Mouse (Mus musculus) hindbrain, embryonic 10.5 days (tissue): Measurements from ENCODE around the gene Arfgap2. TPM values are rescaled to one million over a fixed set of nuclear protein-coding genes. Genes with fewer than 3 reads are reported as not detected.

Experiments used
- DNase-seq: peaks from one replicate; pipeline ENCODE4 v3.0.0-alpha.2; 2017; ENCODE audit warnings: low spot score
- H3K27ac ChIP-seq: fragments of 300-500 bp; sonication (generic); 2 replicates; pipeline ENCODE4 v1.5.1; 2016; ENCODE audit warnings: mild to moderate bottlenecking, moderate library complexity
- H3K27me3 ChIP-seq: fragments of 300-500 bp; sonication (generic); 2 replicates; pipeline ENCODE4 v1.6.1; 2016; ENCODE audit warnings: mild to moderate bottlenecking; ENCODE audit not compliant: poor library complexity, insufficient read depth, severe bottlenecking
- H3K36me3 ChIP-seq: fragments of 300-500 bp; sonication (generic); 2 replicates; pipeline ENCODE4 v1.6.1; 2016; ENCODE audit warnings: mild to moderate bottlenecking, moderate library complexity
- H3K4me1 ChIP-seq: fragments of 300-500 bp; sonication (generic); replicated peaks from 2 replicates; pipeline ENCODE4 v1.6.1; 2016; ENCODE audit warnings: mild to moderate bottlenecking
- H3K4me3 ChIP-seq: fragments of 300-500 bp; sonication (generic); 2 replicates; pipeline ENCODE4 v1.5.1; 2016; ENCODE audit warnings: mild to moderate bottlenecking, moderate library complexity
- H3K9me3 ChIP-seq: fragments of 300-500 bp; sonication (generic); 2 replicates; pipeline ENCODE4 v1.6.1; 2016; ENCODE audit warnings: mild to moderate bottlenecking, moderate library complexity
- WGBS: fragments of 180-500 bp; shearing (Covaris S2); methylation state at CpG from one replicate; pipeline ENCODE4 v1.1.7; 2016; 5-methylcytosine and 5-hydroxymethylcytosine counted together
- polyA plus RNA-seq: library from polyadenylated mRNA; unstranded; fragments of >200 nt; fragmentation: Nextera tagmentation; extraction: Ambion mirVana; gene quantifications from 2 replicates; pipeline ENCODE4 v1.2.1, GENCODE M21; 2016

Arfgap2 gene
- polyA plus RNA-seq, 1 experiment from 2014 or later, result 93.6 TPM

DNA sequence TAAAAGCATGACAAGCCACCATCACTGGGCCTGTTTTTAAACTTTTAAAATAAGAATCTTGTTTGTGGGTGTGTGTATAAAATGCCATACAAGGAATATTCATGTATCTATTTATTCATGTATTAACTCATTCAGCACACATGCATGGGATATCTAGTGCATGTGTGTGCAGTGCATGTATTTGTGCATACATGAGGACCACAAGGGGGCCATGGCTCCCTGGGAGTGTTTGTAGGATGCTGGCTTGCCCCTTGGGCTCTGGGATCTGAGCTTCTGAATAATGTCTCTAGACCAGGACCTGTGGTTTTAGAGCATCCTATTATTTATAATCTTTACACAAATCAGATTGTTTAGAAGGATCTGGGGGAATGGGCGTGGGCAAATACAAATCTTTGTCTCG lies 36.0 kb downstream of the Arfgap2 start:
- no peak for DNase-seq
- 93% methylated on average over 2 of the region's 2 CpGs for WGBS
- Histone ChIP-seq H3K27me3 (no peaks in the 10 kb centered on the region), H3K4me1 (0 out of 2 replicates have a peak, but pooled peaks cover 5% of the 10 kb centered on the region), H3K4me3 (no peak overlapping the region), H3K27ac (no peak overlapping the region), H3K36me3 (peaks cover 10% of the 10 kb centered on the region; the same call in 1 of the 2 replicates), H3K9me3 (no peaks in the 10 kb centered on the region)

DNA sequence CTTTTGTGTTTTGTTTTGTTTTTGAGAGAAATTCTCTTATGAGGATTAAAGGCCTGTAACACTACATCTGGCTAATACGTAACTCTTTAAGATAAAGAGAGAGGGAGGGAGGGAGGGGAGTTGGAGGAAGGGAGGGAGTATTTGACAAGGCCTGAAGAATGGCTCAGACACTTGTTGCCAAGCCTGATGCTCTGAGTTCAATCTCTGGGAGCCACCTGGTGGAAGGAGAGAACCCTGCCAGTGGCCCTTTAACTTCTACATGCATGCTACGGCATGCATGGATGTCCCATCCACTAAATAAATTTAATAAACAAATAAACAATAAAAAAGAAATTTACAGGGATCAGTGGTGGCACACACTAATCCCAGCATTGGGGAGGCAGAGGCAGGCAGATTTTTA lies 37.1 kb downstream of the Arfgap2 start:
- no peak overlapping the region for H3K27ac ChIP-seq
- peaks cover 10% of the 10 kb centered on the region; the same call in 1 of the 2 replicates for H3K36me3 ChIP-seq
- H3K4me3 ChIP-seq, result no peak overlapping the region
- WGBS, result 91% methylated on average over 2 of the region's 2 CpGs
- DNase-seq, result no peak
- 0 out of 2 replicates have a peak, but pooled peaks cover 5% of the 10 kb centered on the region for H3K4me1 ChIP-seq
- H3K27me3 ChIP-seq, result no peaks in the 10 kb centered on the region
- no peaks in the 10 kb centered on the region for H3K9me3 ChIP-seq

DNA sequence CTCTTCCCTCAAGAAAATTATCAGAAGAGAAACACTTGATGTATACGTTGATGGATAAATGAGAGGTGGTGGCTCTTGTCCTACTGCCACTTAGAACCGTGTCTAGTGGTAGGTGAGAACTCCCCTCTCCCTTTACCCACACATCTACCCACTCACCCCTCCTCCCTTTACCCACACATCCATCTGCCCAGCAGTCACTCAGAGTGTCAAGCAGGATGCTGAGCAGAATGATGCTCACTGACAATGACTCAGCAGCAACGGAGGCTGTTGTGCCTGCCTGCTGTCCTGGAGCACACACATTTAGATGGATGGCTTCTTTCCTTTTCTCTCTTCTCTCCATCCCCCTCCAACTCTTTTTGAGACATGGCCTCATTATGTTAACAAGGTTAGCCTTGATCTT lies 38.1 kb downstream of the Arfgap2 start:
- H3K27me3 ChIP-seq, result no peaks in the 10 kb centered on the region
- H3K4me3 ChIP-seq, result no peak overlapping the region
- no peaks in the 10 kb centered on the region for H3K9me3 ChIP-seq
- peaks cover 10% of the 10 kb centered on the region; the same call in 1 of the 2 replicates for H3K36me3 ChIP-seq
- DNase-seq, result no peak
- 80% methylated on average over 3 of the region's 3 CpGs for WGBS
- no peak overlapping the region for H3K27ac ChIP-seq
- 0 out of 2 replicates have a peak, but pooled peaks cover 5% of the 10 kb centered on the region for H3K4me1 ChIP-seq

GRCm38 (mm10) chr2:91305926-91306325 lies 41.2 kb downstream of the Arfgap2 start:
- H3K27ac ChIP-seq, result no peak overlapping the region
- H3K9me3 ChIP-seq, result no peaks in the 10 kb centered on the region
- peaks cover 6% of the 10 kb centered on the region; the same call in 1 of the 2 replicates for H3K4me1 ChIP-seq
- DNase-seq, result no peak
- 92% methylated on average over 9 of the region's 9 CpGs for WGBS
- no peak overlapping the region for H3K4me3 ChIP-seq
- no peaks in the 10 kb centered on the region for H3K27me3 ChIP-seq
- peaks cover 10% of the 10 kb centered on the region; the same call in 1 of the 2 replicates for H3K36me3 ChIP-seq

GRCm38 (mm10) chr2:91306589-91306988 lies 41.8 kb downstream of the Arfgap2 start:
- DNase-seq, result no peak
- Histone ChIP-seq H3K36me3 (peaks cover 10% of the 10 kb centered on the region; the same call in 1 of the 2 replicates), H3K4me3 (no peak overlapping the region), H3K27me3 (no peaks in the 10 kb centered on the region), H3K4me1 (peaks cover 6% of the 10 kb centered on the region; the same call in 1 of the 2 replicates), H3K27ac (no peak overlapping the region), H3K9me3 (no peaks in the 10 kb centered on the region)

GRCm38 (mm10) chr2:91308680-91309079 lies 43.9 kb downstream of the Arfgap2 start:
- Histone ChIP-seq H3K36me3 (peaks cover 5% of the 10 kb centered on the region; the same call in 1 of the 2 replicates), H3K27ac (no peak overlapping the region), H3K9me3 (no peaks in the 10 kb centered on the region), H3K4me1 (peaks cover 21% of the 10 kb centered on the region), H3K27me3 (no peaks in the 10 kb centered on the region), H3K4me3 (no peak overlapping the region)
- no peak for DNase-seq
- whole genome bisulfite sequencing, result 51% methylated on average over 5 of the region's 5 CpGs

DNA sequence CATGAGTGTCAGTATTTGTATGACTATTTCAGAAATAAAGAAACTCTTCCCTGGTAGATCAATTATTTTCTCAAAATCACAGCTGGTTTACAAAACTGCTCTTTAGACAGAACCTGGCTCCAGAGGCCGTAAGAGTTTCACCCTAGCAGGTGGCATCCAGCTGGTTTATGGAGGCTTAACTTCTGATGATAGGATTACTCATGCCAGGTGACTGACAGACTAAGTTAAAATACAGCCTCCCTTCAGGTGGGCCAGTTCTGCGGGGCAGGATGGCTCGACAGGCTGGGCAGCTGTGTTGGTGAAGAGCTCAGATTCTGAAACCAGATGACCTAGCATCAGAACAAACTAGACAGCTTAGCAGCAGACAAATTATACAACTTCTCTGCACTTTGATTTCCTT lies 44.8 kb downstream of the Arfgap2 start:
- 74% methylated on average over 3 of the region's 3 CpGs for WGBS
- Histone ChIP-seq H3K4me1 (peaks cover 22% of the 10 kb centered on the region), H3K4me3 (no peak overlapping the region), H3K9me3 (no peaks in the 10 kb centered on the region), H3K27ac (no peak overlapping the region), H3K36me3 (no peaks in the 10 kb centered on the region), H3K27me3 (no peaks in the 10 kb centered on the region)
- DNase-seq, result no peak

GRCm38 (mm10) chr2:91312578-91313311 lies 48.0 kb downstream of the Arfgap2 start:
- WGBS, result 24% methylated on average over 10 of the region's 10 CpGs
- Histone ChIP-seq H3K4me3 (no peak overlapping the region), H3K27ac (peak overlapping the region; percentile 63), H3K9me3 (no peaks in the 10 kb centered on the region), H3K36me3 (peaks cover 7% of the 10 kb centered on the region; the same call in 1 of the 2 replicates), H3K4me1 (peaks cover 22% of the 10 kb centered on the region), H3K27me3 (no peaks in the 10 kb centered on the region)
- peak; percentile 53 for DNase-seq

- WGBS, result 93% methylated on average over 7 of the region's 7 CpGs
- Histone ChIP-seq H3K36me3 (peaks cover 7% of the 10 kb centered on the region; the same call in 1 of the 2 replicates), H3K4me1 (peaks cover 17% of the 10 kb centered on the region), H3K27ac (no peak overlapping the region), H3K4me3 (no peak overlapping the region), H3K9me3 (no peaks in the 10 kb centered on the region), H3K27me3 (no peaks in the 10 kb centered on the region)
- DNase-seq, result no peak
These were observed 49.4 kb downstream of the Arfgap2 start for GRCm38 (mm10) chr2:91314184-91314583.

DNA sequence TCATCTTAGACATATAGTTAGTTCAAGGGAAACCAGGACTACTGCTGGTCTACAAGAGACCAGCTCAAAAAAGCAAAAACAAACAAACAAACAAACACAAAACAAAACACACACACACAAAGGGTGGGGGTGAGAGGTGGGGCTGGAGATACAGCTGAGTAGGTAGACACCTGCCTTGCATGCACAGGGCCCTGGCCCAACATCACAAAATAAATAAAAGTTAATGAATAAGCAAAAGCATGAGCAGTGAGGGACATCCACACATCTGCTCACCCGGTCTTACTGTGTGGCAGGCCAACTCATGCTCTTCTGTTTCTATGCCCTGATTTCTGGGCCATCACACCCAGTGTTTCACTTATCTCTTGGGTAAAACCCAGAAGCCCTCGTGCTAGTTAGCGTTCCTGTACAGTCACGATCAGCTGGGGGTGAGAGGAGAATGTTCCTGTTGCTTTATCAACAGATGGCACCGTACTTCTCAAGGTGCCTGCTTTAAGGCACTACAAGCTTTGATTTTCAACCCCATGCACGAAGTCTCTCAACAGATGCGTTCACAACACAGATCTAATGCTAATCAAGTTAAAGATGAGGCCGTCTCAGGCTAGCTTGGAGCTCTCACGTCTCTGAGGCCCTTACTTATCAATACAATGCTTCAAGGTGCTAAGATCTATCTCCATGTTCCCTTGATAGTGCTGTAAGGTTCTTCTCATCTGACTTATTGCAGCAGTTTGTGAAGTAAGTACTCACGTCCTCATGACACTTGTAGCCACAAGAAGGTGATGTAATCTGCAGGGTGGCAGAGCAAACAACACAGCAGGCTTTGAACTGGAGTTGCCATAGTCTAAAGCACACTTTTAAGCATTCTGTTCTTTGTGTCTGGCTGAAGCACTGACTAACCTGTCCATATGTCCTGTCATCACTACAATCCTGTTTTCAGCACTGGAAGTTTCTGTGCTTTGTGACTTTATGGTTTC lies 56.1 kb downstream of the Arfgap2 start:
- 91% methylated on average over 10 of the region's 10 CpGs for WGBS
- H3K4me1 ChIP-seq, result peaks cover 16% of the 10 kb centered on the region
- no peak overlapping the region for H3K27ac ChIP-seq
- no peaks in the 10 kb centered on the region for H3K9me3 ChIP-seq
- H3K4me3 ChIP-seq, result no peak overlapping the region
- no peak for DNase-seq
- H3K27me3 ChIP-seq, result no peaks in the 10 kb centered on the region
- peaks cover 7% of the 10 kb centered on the region; the same call in 1 of the 2 replicates for H3K36me3 ChIP-seq

DNA sequence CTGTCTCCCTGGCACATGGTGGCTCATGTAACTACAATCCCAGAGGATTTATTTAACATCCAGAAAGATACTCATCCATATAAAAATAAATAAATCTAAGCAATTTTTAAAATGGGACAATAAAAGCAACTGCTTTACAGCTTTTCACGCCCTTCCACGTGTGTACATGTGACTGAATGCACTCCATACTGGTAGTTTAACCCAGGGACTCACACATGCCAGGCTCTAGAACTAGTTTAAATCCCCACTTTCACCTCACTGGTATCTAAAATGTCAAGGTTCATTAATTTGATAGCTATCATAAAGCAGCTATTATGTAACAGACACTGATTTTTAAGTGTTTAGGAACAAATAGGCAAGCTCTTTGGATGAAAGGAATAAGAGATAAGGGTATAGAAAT lies 57.1 kb downstream of the Arfgap2 start:
- Histone ChIP-seq H3K4me3 (no peak overlapping the region), H3K36me3 (peaks cover 2% of the 10 kb centered on the region; the same call in 1 of the 2 replicates), H3K27ac (no peak overlapping the region), H3K27me3 (no peaks in the 10 kb centered on the region), H3K4me1 (peaks cover 16% of the 10 kb centered on the region), H3K9me3 (no peaks in the 10 kb centered on the region)
- DNase-seq, result no peak
- 95% methylated on average over 2 of the region's 2 CpGs for WGBS

- H3K9me3 ChIP-seq, result no peaks in the 10 kb centered on the region
- H3K4me3 ChIP-seq, result no peak overlapping the region
- H3K27me3 ChIP-seq, result no peaks in the 10 kb centered on the region
- no peak for DNase-seq
- no peak overlapping the region for H3K27ac ChIP-seq
- H3K4me1 ChIP-seq, result peaks cover 21% of the 10 kb centered on the region
- 82% methylated on average over 4 of the region's 4 CpGs for WGBS
- no peaks in the 10 kb centered on the region for H3K36me3 ChIP-seq
These were observed 57.7 kb downstream of the Arfgap2 start for GRCm38 (mm10) chr2:91322490-91322889.
